Mouse (Mus musculus): ENCODE measurements around the gene Gm20388. TPM values are rescaled to one million over a fixed set of nuclear protein-coding genes. Genes with fewer than 3 reads are reported as not detected.

Gm20388 gene
- polyA plus RNA-seq, 1 experiment from 2014 or later, result not detected

- no peak overlapping the region for H3K4me2 ChIP-seq (replicated peaks)
- H3K9me3 ChIP-seq, result 0 out of 2 replicates have a peak, but pooled peaks cover 4% of the 10 kb centered on the region
- no peak overlapping the region for H3K9ac ChIP-seq (replicated peaks)
- H3K27ac ChIP-seq (replicated peaks), result no peak overlapping the region
- H3K4me1 ChIP-seq, result no peaks in the 10 kb centered on the region
- H3K36me3 ChIP-seq, result no peaks in the 10 kb centered on the region
- no peak for ATAC-seq (replicated peaks)
- no peaks in the 10 kb centered on the region for H3K27me3 ChIP-seq
- 72% methylated on average over 2 of the region's 2 CpGs for WGBS
- H3K4me3 ChIP-seq, result no peak overlapping the region
Observed at GRCm38 (mm10) chr8:120057078-120057477, 146.4 kb downstream of the Gm20388 start.

- ATAC-seq (replicated peaks), result no peak
- no peak overlapping the region for H3K27ac ChIP-seq (replicated peaks)
- H3K4me2 ChIP-seq (replicated peaks), result no peak overlapping the region
- no peaks in the 10 kb centered on the region for H3K4me1 ChIP-seq
- no peak overlapping the region for H3K9ac ChIP-seq (replicated peaks)
- H3K27me3 ChIP-seq, result no peaks in the 10 kb centered on the region
- no peak overlapping the region for H3K4me3 ChIP-seq
- 89% methylated on average over 14 of the region's 14 CpGs for WGBS
- H3K36me3 ChIP-seq, result no peaks in the 10 kb centered on the region
- no peaks in the 10 kb centered on the region for H3K9me3 ChIP-seq
Observed at GRCm38 (mm10) chr8:120062742-120063141, 152.1 kb downstream of the Gm20388 start.

- Histone ChIP-seq H3K9ac (replicated peaks) (no peak overlapping the region), H3K4me3 (no peak overlapping the region), H3K27ac (replicated peaks) (no peak overlapping the region), H3K9me3 (no peaks in the 10 kb centered on the region), H3K4me1 (no peaks in the 10 kb centered on the region), H3K4me2 (replicated peaks) (no peak overlapping the region), H3K27me3 (no peaks in the 10 kb centered on the region), H3K36me3 (no peaks in the 10 kb centered on the region)
- ATAC-seq (replicated peaks), result no peak
- WGBS, result 89% methylated on average over 3 of the region's 3 CpGs
Observed at GRCm38 (mm10) chr8:120063326-120063725, 152.7 kb downstream of the Gm20388 start.

- no peaks in the 10 kb centered on the region for H3K4me1 ChIP-seq
- no peaks in the 10 kb centered on the region for H3K9me3 ChIP-seq
- ATAC-seq (replicated peaks), result no peak
- H3K27ac ChIP-seq (replicated peaks), result no peak overlapping the region
- H3K9ac ChIP-seq (replicated peaks), result no peak overlapping the region
- H3K27me3 ChIP-seq, result no peaks in the 10 kb centered on the region
- no peak overlapping the region for H3K4me2 ChIP-seq (replicated peaks)
- no peak overlapping the region for H3K4me3 ChIP-seq
- H3K36me3 ChIP-seq, result no peaks in the 10 kb centered on the region
- 93% methylated on average over 8 of the region's 8 CpGs for WGBS
Observed at GRCm38 (mm10) chr8:120065611-120066010, 155.0 kb downstream of the Gm20388 start.

- ATAC-seq (replicated peaks), result no peak
- H3K36me3 ChIP-seq, result no peaks in the 10 kb centered on the region
- 88% methylated on average over 4 of the region's 4 CpGs for WGBS
Observed at GRCm38 (mm10) chr8:120066226-120066625, 155.6 kb downstream of the Gm20388 start.

GRCm38 (mm10) chr8:120067936-120068668 lies 157.5 kb downstream of the Gm20388 start:
- H3K4me3 ChIP-seq, result no peak overlapping the region
- WGBS, result 60% methylated on average over 19 of the region's 19 CpGs

More at GRCm38 (mm10) chr8:120066226-120066625, 155.6 kb downstream of the Gm20388 start:
- no peak overlapping the region for H3K9ac ChIP-seq (replicated peaks)
- no peaks in the 10 kb centered on the region for H3K27me3 ChIP-seq
- H3K4me3 ChIP-seq, result no peak overlapping the region
- H3K4me2 ChIP-seq (replicated peaks), result no peak overlapping the region
- H3K27ac ChIP-seq (replicated peaks), result no peak overlapping the region
- H3K4me1 ChIP-seq, result no peaks in the 10 kb centered on the region
- H3K9me3 ChIP-seq, result no peaks in the 10 kb centered on the region

GRCm38 (mm10) chr8:120071684-120072083 lies 161.0 kb downstream of the Gm20388 start:
- peak; percentile 38 for ATAC-seq (replicated peaks)
- no peak overlapping the region for H3K4me3 ChIP-seq
- no peak overlapping the region for H3K9ac ChIP-seq (replicated peaks)
- no peaks in the 10 kb centered on the region for H3K36me3 ChIP-seq
- no peaks in the 10 kb centered on the region for H3K9me3 ChIP-seq
- no peaks in the 10 kb centered on the region for H3K27me3 ChIP-seq
- no peak overlapping the region for H3K27ac ChIP-seq (replicated peaks)
- 28% methylated on average over 4 of the region's 4 CpGs for WGBS
- no peak overlapping the region for H3K4me2 ChIP-seq (replicated peaks)
- peaks cover 3% of the 10 kb centered on the region; the same call in 1 of the 2 replicates for H3K4me1 ChIP-seq

More at GRCm38 (mm10) chr8:120067936-120068668, 157.5 kb downstream of the Gm20388 start:
- no peaks in the 10 kb centered on the region for H3K36me3 ChIP-seq
- no peak overlapping the region for H3K27ac ChIP-seq (replicated peaks)
- H3K9ac ChIP-seq (replicated peaks), result no peak overlapping the region
- H3K27me3 ChIP-seq, result no peaks in the 10 kb centered on the region
- no peak overlapping the region for H3K4me2 ChIP-seq (replicated peaks)
- ATAC-seq (replicated peaks), result no peak
- no peaks in the 10 kb centered on the region for H3K9me3 ChIP-seq
- no peaks in the 10 kb centered on the region for H3K4me1 ChIP-seq

- H3K4me1 ChIP-seq, result peaks cover 3% of the 10 kb centered on the region; the same call in 1 of the 2 replicates
- no peak overlapping the region for H3K4me2 ChIP-seq (replicated peaks)
- no peak for ATAC-seq (replicated peaks)
- no peak overlapping the region for H3K4me3 ChIP-seq
- H3K9me3 ChIP-seq, result no peaks in the 10 kb centered on the region
- H3K36me3 ChIP-seq, result no peaks in the 10 kb centered on the region
- no peak overlapping the region for H3K9ac ChIP-seq (replicated peaks)
- H3K27me3 ChIP-seq, result no peaks in the 10 kb centered on the region
- H3K27ac ChIP-seq (replicated peaks), result no peak overlapping the region
- WGBS, result 85% methylated on average over 9 of the region's 9 CpGs
Observed at GRCm38 (mm10) chr8:120072259-120072658, 161.6 kb downstream of the Gm20388 start.

GRCm38 (mm10) chr8:120072827-120073226 lies 162.2 kb downstream of the Gm20388 start:
- Histone ChIP-seq H3K9ac (replicated peaks) (no peak overlapping the region), H3K27ac (replicated peaks) (no peak overlapping the region), H3K4me3 (no peak overlapping the region), H3K9me3 (no peaks in the 10 kb centered on the region), H3K4me1 (peaks cover 3% of the 10 kb centered on the region; the same call in 1 of the 2 replicates), H3K27me3 (no peaks in the 10 kb centered on the region), H3K36me3 (no peaks in the 10 kb centered on the region), H3K4me2 (replicated peaks) (no peak overlapping the region)
- no peak for ATAC-seq (replicated peaks)
- WGBS, result 90% methylated on average over 8 of the region's 8 CpGs

GRCm38 (mm10) chr8:120074516-120074915 lies 163.9 kb downstream of the Gm20388 start:
- Histone ChIP-seq H3K4me2 (replicated peaks) (no peak overlapping the region), H3K27ac (replicated peaks) (no peak overlapping the region), H3K4me3 (no peak overlapping the region), H3K36me3 (no peaks in the 10 kb centered on the region), H3K9ac (replicated peaks) (no peak overlapping the region), H3K9me3 (no peaks in the 10 kb centered on the region), H3K27me3 (no peaks in the 10 kb centered on the region), H3K4me1 (peaks cover 3% of the 10 kb centered on the region; the same call in 1 of the 2 replicates)
- no peak for ATAC-seq (replicated peaks)
- 74% methylated on average over 6 of the region's 6 CpGs for WGBS

GRCm38 (mm10) chr8:120075347-120075746 lies 164.7 kb downstream of the Gm20388 start:
- WGBS, result 36% methylated on average over 6 of the region's 6 CpGs
- Histone ChIP-seq H3K9ac (replicated peaks) (no peak overlapping the region), H3K4me1 (peaks cover 3% of the 10 kb centered on the region; the same call in 1 of the 2 replicates), H3K4me3 (no peak overlapping the region), H3K27ac (replicated peaks) (no peak overlapping the region), H3K27me3 (no peaks in the 10 kb centered on the region), H3K4me2 (replicated peaks) (no peak overlapping the region), H3K9me3 (no peaks in the 10 kb centered on the region), H3K36me3 (no peaks in the 10 kb centered on the region)
- ATAC-seq (replicated peaks), result no peak

GRCm38 (mm10) chr8:120078080-120078479 lies 167.4 kb downstream of the Gm20388 start:
- H3K36me3 ChIP-seq, result peaks cover 25% of the 10 kb centered on the region
- no peak overlapping the region for H3K4me3 ChIP-seq
- H3K4me2 ChIP-seq (replicated peaks), result no peak overlapping the region
- peaks cover 3% of the 10 kb centered on the region; the same call in 1 of the 2 replicates for H3K4me1 ChIP-seq
- ATAC-seq (replicated peaks), result peak; percentile 63; the same call in 1 of the 2 replicates
- H3K27me3 ChIP-seq, result no peaks in the 10 kb centered on the region
- 11% methylated on average over 10 of the region's 10 CpGs for WGBS
- no peak overlapping the region for H3K27ac ChIP-seq (replicated peaks)
- H3K9ac ChIP-seq (replicated peaks), result no peak overlapping the region
- no peaks in the 10 kb centered on the region for H3K9me3 ChIP-seq

Measured in forebrain, embryonic 15.5 days (tissue).